Mouse (Mus musculus) gastrocnemius, postnatal 10 days (tissue): ENCODE results near the gene Sytl4. TPM values are rescaled to one million over a fixed set of nuclear protein-coding genes. Genes with fewer than 3 reads are reported as not detected.
A peak's percentile ranks its signal among the peaks of the same experiment; 100 is the strongest.

Experiments
- DNase-seq: peaks from one replicate; pipeline ENCODE4 v3.0.0; 2021; ENCODE audit warnings: mixed read lengths
- long read RNA-seq, 2 experiments: library from polyadenylated mRNA; stranded (forward); transcript quantifications; one replicate each; pipeline ENCODE4 v2.0.0; 2021
- total RNA-seq, 2 experiments: library from RNA; stranded (reverse); gene quantifications; 2 replicates each; pipeline ENCODE4 v1.2.3; 2021

The Sytl4 gene
- 1 to 10 TPM in 1 of 2 experiments, under 1 TPM in 1; 0.80 to 2.0 TPM for total RNA-seq
- long read RNA-seq, experiment 1, result 0 reads
- long read RNA-seq, experiment 2, partial matches to known transcripts, result 0 of 1 reads
- long read RNA-seq, experiment 2, other reads (novel, unspliced or antisense), result 1 of 1 reads

- DNase-seq, result peak; percentile 10
Observed at GRCm38 (mm10) chrX:133981231-133982002, at the start of gene Sytl4. TSS of gene Sytl4 (minus strand) at chrX:133981812.

- no peak for DNase-seq
Observed at GRCm38 (mm10) chrX:134020664-134021063, 39.1 kb upstream of the Sytl4 start.

GRCm38 (mm10) chrX:134019005-134019404 lies 37.4 kb upstream of the Sytl4 start:
- peak; percentile 57 for DNase-seq

- DNase-seq, result no peak
Observed at GRCm38 (mm10) chrX:133995866-133996265, 14.3 kb upstream of the Sytl4 start.

- DNase-seq, result no peak
Observed at GRCm38 (mm10) chrX:133964615-133965014, 17.0 kb downstream of the Sytl4 start.

- DNase-seq, result no peak
Observed at GRCm38 (mm10) chrX:133960617-133961016, 21.0 kb downstream of the Sytl4 start.

GRCm38 (mm10) chrX:133954661-133955060 lies 27.0 kb downstream of the Sytl4 start:
- DNase-seq, result no peak

GRCm38 (mm10) chrX:133947427-133947826 lies 34.2 kb downstream of the Sytl4 start:
- DNase-seq, result peak; percentile 9

GRCm38 (mm10) chrX:133939561-133939960 lies 42.1 kb downstream of the Sytl4 start:
- no peak for DNase-seq

GRCm38 (mm10) chrX:133936605-133937225 lies 44.9 kb downstream of the Sytl4 start:
- DNase-seq, result no peak

- no peak for DNase-seq
Observed at GRCm38 (mm10) chrX:133931302-133932013, 50.2 kb downstream of the Sytl4 start.

- no peak for DNase-seq
Observed at GRCm38 (mm10) chrX:133926760-133927159, 54.9 kb downstream of the Sytl4 start.

GRCm38 (mm10) chrX:133921187-133921586 lies 60.4 kb downstream of the Sytl4 start:
- no peak for DNase-seq

GRCm38 (mm10) chrX:133914219-133914618 lies 67.4 kb downstream of the Sytl4 start:
- no peak for DNase-seq

GRCm38 (mm10) chrX:133913006-133913405 lies 68.6 kb downstream of the Sytl4 start:
- DNase-seq, result no peak

- DNase-seq, result no peak
Observed at GRCm38 (mm10) chrX:133911397-133912103, 70.1 kb downstream of the Sytl4 start.

- DNase-seq, result no peak
Observed at GRCm38 (mm10) chrX:133908261-133908660, 73.4 kb downstream of the Sytl4 start, which contains the start of gene Srpx2. TSS of gene Srpx2 (plus strand) at chrX:133908426.

- peak; percentile 68 for DNase-seq
Observed at GRCm38 (mm10) chrX:133898014-133898542, 83.5 kb downstream of the Sytl4 start, which contains the start of gene Tspan6. TSS of gene Tspan6 (minus strand) at chrX:133898429.

- no peak for DNase-seq
Observed at GRCm38 (mm10) chrX:133888111-133888510, 93.5 kb downstream of the Sytl4 start.

- no peak for DNase-seq
Observed at GRCm38 (mm10) chrX:133887308-133887707, 94.3 kb downstream of the Sytl4 start.
